Mouse (Mus musculus) embryonic facial prominence, embryonic 10.5 days (tissue): ENCODE measurements at regions not wholly inside any gene's neighbourhood (a gene's known extent, or its start where the extent isn't known, plus 50 kb on each side); places are given as distances from the start of the nearest gene placed in this dataset.
A peak's percentile ranks its signal among the peaks of the same experiment; 100 is the strongest.

ENCODE experiments used
- DNase-seq: peaks from one replicate; pipeline ENCODE4 v3.0.0-alpha.2; 2017; ENCODE audit warnings: low spot score
- H3K27ac ChIP-seq: fragments of 300-500 bp; sonication (generic); replicated peaks from 2 replicates; pipeline ENCODE4 v1.5.1; 2016; ENCODE audit warnings: mild to moderate bottlenecking
- H3K27me3 ChIP-seq: fragments of 300-500 bp; sonication (generic); replicated peaks from 2 replicates; pipeline ENCODE4 v1.6.1; 2016; ENCODE audit warnings: low read depth, mild to moderate bottlenecking; ENCODE audit not compliant: poor library complexity, severe bottlenecking
- H3K36me3 ChIP-seq: fragments of 300-500 bp; sonication (generic); replicated peaks from 2 replicates; pipeline ENCODE4 v1.6.1; 2016; ENCODE audit warnings: mild to moderate bottlenecking, moderate library complexity
- H3K4me1 ChIP-seq: fragments of 300-500 bp; sonication (generic); 2 replicates; pipeline ENCODE4 v1.6.1; 2016
- H3K4me3 ChIP-seq: fragments of 300-500 bp; sonication (generic); 2 replicates; pipeline ENCODE4 v1.5.1; 2016; ENCODE audit warnings: mild to moderate bottlenecking, moderate library complexity
- H3K9me3 ChIP-seq: fragments of 300-500 bp; sonication (generic); 2 replicates; pipeline ENCODE4 v1.6.1; 2016; ENCODE audit warnings: mild to moderate bottlenecking
- WGBS: fragments of 180-500 bp; shearing (Covaris S2); methylation state at CpG from one replicate; pipeline ENCODE4 v1.1.7; 2016; 5-methylcytosine and 5-hydroxymethylcytosine counted together

GRCm38 (mm10) chr12:25782972-25783717, 631.9 kb downstream of the Rnf144a start:
- no peak overlapping the region for H3K27ac ChIP-seq
- 44% methylated on average over 10 of the region's 10 CpGs for whole genome bisulfite sequencing
- H3K36me3 ChIP-seq = no peaks in the 10 kb centered on the region
- H3K4me3 ChIP-seq = no peak overlapping the region
- H3K9me3 ChIP-seq = peaks cover 3% of the 10 kb centered on the region; the same call in 1 of the 2 replicates
- no peak for DNase-seq
- H3K4me1 ChIP-seq = 0 out of 2 replicates have a peak, but pooled peaks cover 4% of the 10 kb centered on the region
- H3K27me3 ChIP-seq = no peaks in the 10 kb centered on the region

GRCm38 (mm10) chr12:25771856-25772255, 643.2 kb downstream of the Rnf144a start:
- Histone ChIP-seq H3K4me1 (no peaks in the 10 kb centered on the region), H3K27ac (no peak overlapping the region; the same call in 1 of the 2 replicates), H3K36me3 (no peaks in the 10 kb centered on the region), H3K9me3 (no peaks in the 10 kb centered on the region), H3K4me3 (no peak overlapping the region), H3K27me3 (no peaks in the 10 kb centered on the region)
- 82% methylated on average over 3 of the region's 3 CpGs for WGBS
- no peak for DNase-seq

GRCm38 (mm10) chr12:25768644-25769043, 646.4 kb downstream of the Rnf144a start:
- Histone ChIP-seq H3K27me3 (no peaks in the 10 kb centered on the region), H3K27ac (no peak overlapping the region), H3K36me3 (no peaks in the 10 kb centered on the region), H3K4me3 (no peak overlapping the region), H3K9me3 (no peaks in the 10 kb centered on the region), H3K4me1 (peaks cover 5% of the 10 kb centered on the region; the same call in 1 of the 2 replicates)
- 69% methylated on average over 5 of the region's 5 CpGs for WGBS
- DNase-seq = no peak

GRCm38 (mm10) chr12:25763061-25763460, 652.0 kb downstream of the Rnf144a start:
- no peak for DNase-seq
- peaks cover 5% of the 10 kb centered on the region; the same call in 1 of the 2 replicates for H3K4me1 ChIP-seq
- H3K9me3 ChIP-seq = peaks cover 4% of the 10 kb centered on the region; the same call in 1 of the 2 replicates
- H3K36me3 ChIP-seq = no peaks in the 10 kb centered on the region
- 92% methylated on average over 1 of the region's 1 CpGs for WGBS
- no peaks in the 10 kb centered on the region for H3K27me3 ChIP-seq
- H3K4me3 ChIP-seq = no peak overlapping the region
- no peak overlapping the region for H3K27ac ChIP-seq

- no peaks in the 10 kb centered on the region for H3K27me3 ChIP-seq
- no peak overlapping the region for H3K27ac ChIP-seq
- WGBS = 94% methylated on average over 5 of the region's 5 CpGs
- no peaks in the 10 kb centered on the region for H3K36me3 ChIP-seq
- H3K4me3 ChIP-seq = no peak overlapping the region
- no peak for DNase-seq
- H3K4me1 ChIP-seq = no peaks in the 10 kb centered on the region
- peaks cover 4% of the 10 kb centered on the region; the same call in 1 of the 2 replicates for H3K9me3 ChIP-seq
Measured at GRCm38 (mm10) chr12:25757014-25757413, 658.0 kb downstream of the Rnf144a start.

- no peak overlapping the region for H3K27ac ChIP-seq
- H3K27me3 ChIP-seq = no peaks in the 10 kb centered on the region
- no peaks in the 10 kb centered on the region for H3K9me3 ChIP-seq
- DNase-seq = no peak
- H3K4me1 ChIP-seq = no peaks in the 10 kb centered on the region
- no peaks in the 10 kb centered on the region for H3K36me3 ChIP-seq
- 74% methylated on average over 2 of the region's 2 CpGs for WGBS
- no peak overlapping the region for H3K4me3 ChIP-seq
Measured at GRCm38 (mm10) chr12:25733801-25734200, 636.9 kb upstream of the Id2 start.

GRCm38 (mm10) chr12:25725774-25726173, 628.8 kb upstream of the Id2 start:
- no peak overlapping the region for H3K4me3 ChIP-seq
- 69% methylated on average over 2 of the region's 2 CpGs for WGBS

GRCm38 (mm10) chr12:25711186-25711585, 614.2 kb upstream of the Id2 start:
- no peaks in the 10 kb centered on the region for H3K27me3 ChIP-seq
- WGBS = 92% methylated on average over 1 of the region's 1 CpGs

More at GRCm38 (mm10) chr12:25725774-25726173, 628.8 kb upstream of the Id2 start:
- DNase-seq = no peak
- Histone ChIP-seq H3K36me3 (no peaks in the 10 kb centered on the region), H3K27ac (no peak overlapping the region), H3K4me1 (no peaks in the 10 kb centered on the region), H3K9me3 (no peaks in the 10 kb centered on the region), H3K27me3 (no peaks in the 10 kb centered on the region)

GRCm38 (mm10) chr12:25703023-25703400, 606.1 kb upstream of the Id2 start:
- DNase-seq = peak; percentile 10
- Histone ChIP-seq H3K4me1 (peaks cover 11% of the 10 kb centered on the region), H3K36me3 (no peaks in the 10 kb centered on the region), H3K9me3 (no peaks in the 10 kb centered on the region), H3K27me3 (peaks cover 17% of the 10 kb centered on the region; the same call in 1 of the 2 replicates), H3K4me3 (peak overlapping the region; percentile 46), H3K27ac (peak overlapping the region; percentile 40; the same call in 1 of the 2 replicates)
- WGBS = 17% methylated on average over 6 of the region's 6 CpGs

More at GRCm38 (mm10) chr12:25711186-25711585, 614.2 kb upstream of the Id2 start:
- Histone ChIP-seq H3K27ac (no peak overlapping the region), H3K36me3 (no peaks in the 10 kb centered on the region), H3K4me1 (no peaks in the 10 kb centered on the region), H3K4me3 (no peak overlapping the region), H3K9me3 (no peaks in the 10 kb centered on the region)
- DNase-seq = no peak

- H3K4me1 ChIP-seq = peaks cover 11% of the 10 kb centered on the region
- 13% methylated on average over 21 of the region's 21 CpGs for WGBS
- H3K27ac ChIP-seq = peak overlapping the region; percentile 40; the same call in 1 of the 2 replicates
- DNase-seq = peak; percentile 44
- H3K36me3 ChIP-seq = no peaks in the 10 kb centered on the region
- H3K27me3 ChIP-seq = peaks cover 17% of the 10 kb centered on the region; the same call in 1 of the 2 replicates
- H3K9me3 ChIP-seq = no peaks in the 10 kb centered on the region
- peak overlapping the region; percentile 46 for H3K4me3 ChIP-seq
Measured at GRCm38 (mm10) chr12:25702176-25703022, 605.5 kb upstream of the Id2 start.

- no peak overlapping the region for H3K27ac ChIP-seq
- no peaks in the 10 kb centered on the region for H3K36me3 ChIP-seq
- H3K4me3 ChIP-seq = no peak overlapping the region
- no peaks in the 10 kb centered on the region for H3K4me1 ChIP-seq
- DNase-seq = no peak
- no peaks in the 10 kb centered on the region for H3K27me3 ChIP-seq
- H3K9me3 ChIP-seq = no peaks in the 10 kb centered on the region
Measured at GRCm38 (mm10) chr12:25687063-25687462, 590.1 kb upstream of the Id2 start.

GRCm38 (mm10) chr12:25676631-25677030, 579.7 kb upstream of the Id2 start:
- Histone ChIP-seq H3K9me3 (no peaks in the 10 kb centered on the region), H3K4me1 (no peaks in the 10 kb centered on the region), H3K36me3 (no peaks in the 10 kb centered on the region), H3K27ac (no peak overlapping the region), H3K4me3 (no peak overlapping the region), H3K27me3 (no peaks in the 10 kb centered on the region)
- 91% methylated on average over 11 of the region's 11 CpGs for WGBS
- DNase-seq = no peak
